Mouse (Mus musculus): ENCODE measurements around the gene Pcmt1.

- no peak for TF ChIP-seq GATA1 (IDR thresholded peaks at IDR 0.05; ENCODE audit: low read length)
- no peak for TF ChIP-seq TAL1 (IDR thresholded peaks at IDR 0.05; ENCODE audit: low read length)
Measured at GRCm38 (mm10) chr10:7715056-7715455, 34.1 kb upstream of the Pcmt1 start.

Measured in erythroblast, embryonic 14.5 days (primary cell).